Mouse (Mus musculus): ENCODE measurements around the gene Tnrc18. TPM values are rescaled to one million over a fixed set of nuclear protein-coding genes. Genes with fewer than 3 reads are reported as not detected.
"Not testable (repeated sequence)": the region's sequence is repeated elsewhere in the genome, so short reads cannot be mapped to it uniquely, and the experiment has no call there.

Gene Tnrc18
- polyA plus RNA-seq, 1 experiment: not detected

DNA sequence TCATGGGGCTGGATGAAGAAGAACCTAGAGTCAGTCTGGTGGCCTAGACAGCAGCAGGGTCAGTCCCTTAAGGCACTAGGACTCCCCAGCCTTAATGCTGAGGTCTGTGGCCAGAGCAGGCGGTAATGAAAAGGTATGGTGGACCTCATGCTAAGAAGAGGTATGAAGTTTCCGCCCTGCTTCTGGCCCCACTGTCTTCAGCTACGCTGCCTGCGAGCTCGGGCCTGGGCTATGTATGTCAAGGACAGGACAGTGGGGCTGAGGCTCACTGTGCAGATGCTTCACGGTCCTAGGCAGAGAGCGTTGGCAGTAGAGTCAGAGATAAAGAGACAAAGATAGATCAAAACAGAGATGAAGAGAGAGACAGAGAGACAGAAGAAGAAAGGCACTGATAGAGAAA, 31.4 kb upstream of the Tnrc18 start:
- 97% methylated on average over 7 of the region's 7 CpGs for WGBS
- no peak overlapping the region for H3K4me3 ChIP-seq (ENCODE audit: insufficient read depth, low read depth, low read length)
- TF ChIP-seq CTCF (IDR thresholded peaks at IDR 0.05; ENCODE audit: insufficient read depth, low read depth, low read length) (no peak), POLR2A (IDR thresholded peaks at IDR 0.05; ENCODE audit: insufficient read depth, low read depth, low read length) (no peak)
- no peak overlapping the region for H3K27ac ChIP-seq (ENCODE audit: insufficient read depth, low read depth, low read length)
- H3K4me1 ChIP-seq (ENCODE audit: control insufficient read depth, insufficient read depth, low read length): no peaks in the 10 kb centered on the region

DNA sequence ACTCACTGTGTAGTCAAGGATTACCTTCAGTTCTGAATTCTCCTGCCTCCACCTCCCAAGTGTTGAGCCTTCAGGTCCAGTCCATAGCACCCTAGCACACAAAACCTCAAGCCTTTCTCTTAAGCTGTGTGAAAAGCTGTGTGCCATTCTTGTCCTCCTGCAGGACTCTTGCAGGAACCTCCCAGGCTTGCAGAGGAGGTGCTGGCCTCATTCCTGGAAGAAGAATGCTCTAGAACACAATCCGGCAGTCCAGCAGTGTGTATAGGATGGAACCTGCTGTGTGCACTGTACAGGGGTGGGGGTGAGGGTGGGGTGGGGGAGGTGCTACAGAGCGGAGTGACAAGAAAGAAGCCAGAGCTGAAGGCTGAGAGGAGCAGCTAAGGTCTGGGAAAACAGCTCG, 30.7 kb upstream of the Tnrc18 start:
- TF ChIP-seq CTCF (IDR thresholded peaks at IDR 0.05; ENCODE audit: insufficient read depth, low read depth, low read length) (no peak), POLR2A (IDR thresholded peaks at IDR 0.05; ENCODE audit: insufficient read depth, low read depth, low read length) (no peak)
- Histone ChIP-seq H3K27ac (ENCODE audit: insufficient read depth, low read depth, low read length) (no peak overlapping the region), H3K4me1 (ENCODE audit: control insufficient read depth, insufficient read depth, low read length) (no peaks in the 10 kb centered on the region), H3K4me3 (ENCODE audit: insufficient read depth, low read depth, low read length) (no peak overlapping the region)
- 66% methylated on average over 3 of the region's 3 CpGs for whole genome bisulfite sequencing

DNA sequence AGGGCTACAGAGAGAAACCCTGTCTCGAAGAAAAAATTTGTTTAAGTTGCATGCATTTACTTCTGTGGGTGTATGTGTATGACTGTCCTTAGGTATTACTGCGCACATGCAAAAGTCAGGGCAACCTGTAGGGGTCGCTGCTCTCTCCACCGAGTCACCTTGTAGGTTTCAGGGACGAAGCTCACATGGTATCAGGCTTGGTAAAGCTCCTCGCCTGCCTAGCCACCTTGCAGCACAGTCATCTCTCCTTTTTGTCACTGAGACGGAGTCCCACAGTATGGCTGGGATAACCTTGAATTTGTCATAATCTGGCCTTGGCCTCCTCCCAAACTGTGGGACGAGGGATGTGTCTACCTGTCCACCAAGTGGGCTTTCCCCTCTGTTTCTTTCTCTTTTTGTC, 27.0 kb upstream of the Tnrc18 start:
- TF ChIP-seq CTCF (IDR thresholded peaks at IDR 0.05; ENCODE audit: insufficient read depth, low read depth, low read length) (peak; percentile 13; the same call in 1 of the 2 replicates), POLR2A (IDR thresholded peaks at IDR 0.05; ENCODE audit: insufficient read depth, low read depth, low read length) (no peak)
- peaks cover 9% of the 10 kb centered on the region; the same call in 1 of the 2 replicates for H3K4me1 ChIP-seq (ENCODE audit: control insufficient read depth, insufficient read depth, low read length)
- H3K27ac ChIP-seq (ENCODE audit: insufficient read depth, low read depth, low read length): no peak overlapping the region
- H3K4me3 ChIP-seq (ENCODE audit: insufficient read depth, low read depth, low read length): no peak overlapping the region
- 70% methylated on average over 8 of the region's 8 CpGs for WGBS

DNA sequence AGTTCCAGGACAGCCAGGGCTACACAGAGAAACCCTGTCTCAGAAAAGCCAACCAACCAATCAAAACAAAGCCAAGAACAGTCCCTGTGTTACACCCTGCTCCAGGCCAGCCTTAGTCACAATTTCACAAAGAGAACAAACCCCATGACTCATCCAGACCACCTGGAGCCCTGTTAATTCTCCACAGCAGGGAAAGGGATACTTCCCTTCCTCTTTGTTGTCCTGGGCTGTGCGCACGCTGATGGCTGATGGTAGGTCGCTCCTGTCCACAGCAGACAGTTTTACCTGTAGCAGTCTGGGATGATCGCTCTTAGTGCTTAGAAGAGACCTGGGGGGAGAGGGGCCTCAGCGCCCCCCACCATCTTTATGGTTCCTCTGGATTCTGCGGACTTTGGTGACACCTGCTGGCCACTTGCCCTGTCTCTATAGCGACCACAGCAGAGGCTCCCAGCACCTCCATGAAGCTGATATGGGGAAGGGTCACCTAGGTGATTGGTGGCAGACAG, 24.7 kb upstream of the Tnrc18 start:
- Histone ChIP-seq H3K4me3 (ENCODE audit: insufficient read depth, low read depth, low read length) (no peak overlapping the region), H3K4me1 (ENCODE audit: control insufficient read depth, insufficient read depth, low read length) (peaks cover 9% of the 10 kb centered on the region; the same call in 1 of the 2 replicates), H3K27ac (ENCODE audit: insufficient read depth, low read depth, low read length) (no peak overlapping the region)
- WGBS: 35% methylated on average over 7 of the region's 7 CpGs
- TF ChIP-seq POLR2A (IDR thresholded peaks at IDR 0.05; ENCODE audit: insufficient read depth, low read depth, low read length) (no peak), CTCF (IDR thresholded peaks at IDR 0.05; ENCODE audit: insufficient read depth, low read depth, low read length) (peak; percentile 49; the same call in 1 of the 2 replicates)

DNA sequence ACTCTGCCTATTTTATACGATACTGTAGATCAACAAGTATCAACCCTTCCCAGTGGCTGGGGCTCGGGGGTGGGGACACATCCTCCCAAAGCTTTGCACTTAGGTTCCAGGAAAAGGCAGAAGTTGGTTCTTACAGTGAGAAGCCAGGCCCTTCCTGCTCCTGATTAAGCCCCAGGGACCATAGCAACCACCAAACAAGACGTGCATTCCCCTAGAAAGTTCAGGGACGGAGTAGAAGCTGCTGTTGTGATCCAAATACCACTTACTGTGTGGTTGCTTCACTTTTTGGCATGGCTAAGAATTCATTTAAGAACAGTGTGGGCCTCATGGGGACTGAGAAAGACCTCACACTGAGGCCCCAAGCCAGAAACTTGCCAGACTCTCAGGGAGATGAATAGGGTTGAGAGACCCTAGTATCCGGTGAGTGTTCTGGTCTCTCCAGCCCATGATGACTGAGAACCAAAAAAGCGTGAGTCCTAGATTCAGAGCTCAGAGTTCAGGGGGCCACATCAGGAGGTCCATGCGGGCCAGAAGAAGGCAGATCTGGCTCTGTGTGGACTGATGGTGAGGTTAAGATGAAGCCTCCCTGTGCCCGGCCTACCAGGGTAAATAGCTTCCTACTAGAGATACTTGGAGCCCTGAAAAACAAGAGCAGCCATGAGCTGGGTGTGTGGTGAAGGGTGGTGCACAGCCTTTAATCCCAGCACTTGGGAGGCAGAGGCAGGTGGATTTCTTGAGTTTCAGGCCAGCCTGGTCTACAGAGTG, 24.1 kb upstream of the Tnrc18 start:
- Histone ChIP-seq H3K4me1 (ENCODE audit: control insufficient read depth, insufficient read depth, low read length) (peaks cover 9% of the 10 kb centered on the region; the same call in 1 of the 2 replicates), H3K4me3 (ENCODE audit: insufficient read depth, low read depth, low read length) (no peak overlapping the region), H3K27ac (ENCODE audit: insufficient read depth, low read depth, low read length) (no peak overlapping the region)
- TF ChIP-seq POLR2A (IDR thresholded peaks at IDR 0.05; ENCODE audit: insufficient read depth, low read depth, low read length) (no peak), CTCF (IDR thresholded peaks at IDR 0.05; ENCODE audit: insufficient read depth, low read depth, low read length) (no peak)
- WGBS: 71% methylated on average over 8 of the region's 8 CpGs

DNA sequence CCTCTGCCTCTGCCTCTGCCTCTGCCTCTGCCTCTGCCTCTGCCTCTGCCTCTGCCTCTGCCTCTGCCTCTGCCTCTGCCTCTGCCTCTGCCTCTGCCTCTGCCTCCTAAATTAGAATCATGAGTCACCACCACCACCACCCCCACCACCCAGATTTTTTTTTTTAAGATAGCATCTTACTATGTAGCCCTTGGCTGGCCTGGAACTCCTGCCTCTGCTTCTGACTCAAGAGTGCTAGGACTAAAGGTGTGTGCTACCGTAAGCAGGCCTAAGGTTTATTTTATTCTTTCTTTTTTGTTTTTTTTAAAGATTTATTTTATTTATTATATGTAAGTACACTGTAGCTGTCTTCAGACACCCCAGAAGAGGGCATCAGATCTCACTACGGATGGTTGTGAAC, 20.0 kb upstream of the Tnrc18 start:
- H3K4me1 ChIP-seq (ENCODE audit: control insufficient read depth, insufficient read depth, low read length): peaks cover 14% of the 10 kb centered on the region
- H3K4me3 ChIP-seq (ENCODE audit: insufficient read depth, low read depth, low read length); H3K27ac ChIP-seq (ENCODE audit: insufficient read depth, low read depth, low read length): not testable (repeated sequence)
- WGBS: 87% methylated on average over 2 of the region's 2 CpGs

DNA sequence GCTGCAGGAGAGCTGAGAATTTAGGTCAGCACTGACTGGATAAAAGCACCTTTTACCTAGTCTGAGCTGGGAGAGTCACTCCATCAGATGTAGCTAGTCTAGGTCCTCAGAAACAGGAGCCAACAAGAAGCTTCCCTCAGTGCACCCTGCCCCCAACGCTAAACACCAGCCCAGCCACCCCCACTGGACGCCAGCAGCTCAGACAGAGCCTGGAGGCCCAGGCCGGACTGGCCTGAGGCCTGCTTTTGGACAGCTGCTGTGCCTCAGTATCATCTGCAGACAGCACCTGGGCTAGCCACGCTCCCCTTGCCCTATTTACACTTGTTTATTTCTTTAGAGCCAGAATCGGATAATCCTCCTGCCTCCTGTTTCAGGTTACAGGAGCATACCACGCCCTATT, 19.4 kb upstream of the Tnrc18 start:
- H3K4me1 ChIP-seq (ENCODE audit: control insufficient read depth, insufficient read depth, low read length): peaks cover 9% of the 10 kb centered on the region
- TF ChIP-seq CTCF (IDR thresholded peaks at IDR 0.05; ENCODE audit: insufficient read depth, low read depth, low read length) (no peak), POLR2A (IDR thresholded peaks at IDR 0.05; ENCODE audit: insufficient read depth, low read depth, low read length) (no peak)
- 83% methylated on average over 6 of the region's 6 CpGs for WGBS
- H3K27ac ChIP-seq (ENCODE audit: insufficient read depth, low read depth, low read length): no peak overlapping the region
- H3K4me3 ChIP-seq (ENCODE audit: insufficient read depth, low read depth, low read length): no peak overlapping the region

DNA sequence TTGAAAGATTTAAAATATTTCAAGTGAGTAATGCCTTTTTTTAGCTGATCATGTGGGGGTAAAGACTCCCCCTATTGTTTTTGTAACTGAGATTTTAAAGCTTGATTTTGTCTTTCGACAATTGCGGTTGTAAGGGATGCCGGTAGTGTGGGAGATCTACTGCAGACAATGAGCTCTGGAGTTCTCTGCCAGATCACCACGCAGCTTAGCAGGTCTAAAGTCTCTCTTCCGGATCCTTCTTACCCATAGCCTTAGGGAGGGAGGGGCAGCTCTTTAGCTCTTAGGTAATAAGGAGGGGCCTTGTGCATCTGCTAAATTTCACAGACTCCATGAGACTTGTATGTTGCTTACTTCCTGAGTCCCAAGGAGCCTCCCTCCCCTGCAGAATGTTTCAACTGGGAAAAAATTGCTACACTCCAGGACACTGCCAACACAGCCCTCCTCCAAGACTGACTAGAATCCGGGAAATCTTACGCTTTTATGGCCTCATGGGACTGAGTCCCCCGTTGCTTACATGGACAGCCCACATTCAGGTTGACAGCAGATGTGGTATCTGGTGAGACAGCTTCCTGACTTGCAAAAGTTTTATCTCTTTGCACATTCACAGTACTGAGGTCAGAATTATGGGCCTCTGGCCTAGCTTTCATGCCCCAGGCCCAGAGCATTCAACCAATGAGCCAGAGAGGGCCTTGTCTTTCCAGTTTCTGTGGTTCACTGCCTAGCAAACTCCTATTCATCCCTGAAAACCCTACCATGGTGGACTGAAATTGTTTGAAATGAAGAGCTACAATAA, 16.4 kb upstream of the Tnrc18 start:
- TF ChIP-seq POLR2A (IDR thresholded peaks at IDR 0.05; ENCODE audit: insufficient read depth, low read depth, low read length) (no peak), CTCF (IDR thresholded peaks at IDR 0.05; ENCODE audit: insufficient read depth, low read depth, low read length) (no peak)
- H3K27ac ChIP-seq (ENCODE audit: insufficient read depth, low read depth, low read length): no peak overlapping the region; the same call in 1 of the 2 replicates
- no peak overlapping the region for H3K4me3 ChIP-seq (ENCODE audit: insufficient read depth, low read depth, low read length)
- WGBS: 40% methylated on average over 8 of the region's 8 CpGs
- peaks cover 6% of the 10 kb centered on the region for H3K4me1 ChIP-seq (ENCODE audit: control insufficient read depth, insufficient read depth, low read length)

DNA sequence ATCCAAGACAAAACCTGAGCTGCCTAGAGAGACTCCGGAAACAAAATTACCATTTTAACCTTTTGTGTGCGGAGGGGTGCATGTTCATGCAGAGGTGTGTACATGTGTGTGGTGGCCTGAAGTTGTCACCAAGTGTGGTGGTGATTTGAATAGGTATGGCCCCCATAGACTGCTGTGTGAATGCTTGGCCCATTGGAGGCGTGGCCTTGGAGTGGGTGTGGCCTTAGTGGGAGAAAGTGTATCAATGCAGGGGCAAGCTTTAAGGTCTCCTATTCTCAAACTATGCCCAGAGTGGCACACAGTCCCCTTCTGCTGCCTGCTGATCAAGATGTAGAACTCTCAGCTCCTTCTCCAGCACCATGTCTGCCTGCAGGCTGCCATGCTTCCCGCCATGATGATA, 8.7 kb upstream of the Tnrc18 start:
- 75% methylated on average over 4 of the region's 4 CpGs for WGBS
- H3K4me1 ChIP-seq (ENCODE audit: control insufficient read depth, insufficient read depth, low read length): peaks cover 22% of the 10 kb centered on the region
- TF ChIP-seq CTCF (IDR thresholded peaks at IDR 0.05; ENCODE audit: insufficient read depth, low read depth, low read length): no peak
- no peak for TF ChIP-seq POLR2A (IDR thresholded peaks at IDR 0.05; ENCODE audit: insufficient read depth, low read depth, low read length)
- H3K4me3 ChIP-seq (ENCODE audit: insufficient read depth, low read depth, low read length): no peak overlapping the region
- no peak overlapping the region for H3K27ac ChIP-seq (ENCODE audit: insufficient read depth, low read depth, low read length)
